Mouse (Mus musculus): ENCODE results near the gene C2. TPM values are rescaled to one million over a fixed set of nuclear protein-coding genes. Genes with fewer than 3 reads are reported as not detected.

The C2 gene
- polyA plus RNA-seq, 1 experiment, result 27.7 TPM

- DNase-seq, result no peak
- Histone ChIP-seq H3K4me1 (ENCODE audit: control insufficient read depth, insufficient read depth, low read length) (peaks cover 4% of the 10 kb centered on the region; the same call in 1 of the 2 replicates), H3K4me3 (replicated peaks; ENCODE audit: extremely low read depth, low read depth, low read length) (peak overlapping the region; percentile 67)
- TF ChIP-seq POLR2A (IDR thresholded peaks at IDR 0.05; ENCODE audit: borderline replicate concordance, extremely low read depth, low read depth, low read length), result no peak
- TF ChIP-seq CTCF (IDR thresholded peaks at IDR 0.05; ENCODE audit: insufficient read depth, low read length), result no peak
- 57% methylated on average over 8 of the region's 8 CpGs for WGBS
These were observed 34.2 kb upstream of the C2 start for GRCm38 (mm10) chr17:34932287-34932686.

GRCm38 (mm10) chr17:34931735-34932098 is 33.7 kb upstream of the C2 start:
- whole genome bisulfite sequencing, result 8% methylated on average over 14 of the region's 14 CpGs
- DNase-seq, result peak; percentile 37
- Histone ChIP-seq H3K4me3 (replicated peaks; ENCODE audit: extremely low read depth, low read depth, low read length) (peak overlapping the region; percentile 67), H3K4me1 (ENCODE audit: control insufficient read depth, insufficient read depth, low read length) (peaks cover 4% of the 10 kb centered on the region; the same call in 1 of the 2 replicates)
- TF ChIP-seq POLR2A (IDR thresholded peaks at IDR 0.05; ENCODE audit: borderline replicate concordance, extremely low read depth, low read depth, low read length) (no peak), CTCF (IDR thresholded peaks at IDR 0.05; ENCODE audit: insufficient read depth, low read length) (no peak)

GRCm38 (mm10) chr17:34931061-34931734 is 33.1 kb upstream of the C2 start, which contains the start of gene Neu1:
Gene Neu1, plus strand, starts transcription at chr17:34931253.
- under 1% methylated on average over 38 of the region's 38 CpGs for WGBS
- H3K4me3 ChIP-seq (replicated peaks; ENCODE audit: extremely low read depth, low read depth, low read length), result peak within 1 kb of the TSS; percentile 67
- peaks cover 4% of the 10 kb centered on the region; the same call in 1 of the 2 replicates for H3K4me1 ChIP-seq (ENCODE audit: control insufficient read depth, insufficient read depth, low read length)
- DNase-seq, result peak; percentile 98
- peak; percentile 58 for TF ChIP-seq CTCF (IDR thresholded peaks at IDR 0.05; ENCODE audit: insufficient read depth, low read length)
- TF ChIP-seq POLR2A (IDR thresholded peaks at IDR 0.05; ENCODE audit: borderline replicate concordance, extremely low read depth, low read depth, low read length), result peak; percentile 89; the same call in 1 of the 2 replicates

GRCm38 (mm10) chr17:34928841-34929240 is 30.8 kb upstream of the C2 start:
- WGBS, result 50% methylated on average over 4 of the region's 4 CpGs
- no peak for DNase-seq
- TF ChIP-seq POLR2A (IDR thresholded peaks at IDR 0.05; ENCODE audit: borderline replicate concordance, extremely low read depth, low read depth, low read length), result no peak
- no peak for TF ChIP-seq CTCF (IDR thresholded peaks at IDR 0.05; ENCODE audit: insufficient read depth, low read length)
- Histone ChIP-seq H3K4me3 (replicated peaks; ENCODE audit: extremely low read depth, low read depth, low read length) (no peak overlapping the region), H3K4me1 (ENCODE audit: control insufficient read depth, insufficient read depth, low read length) (peaks cover 4% of the 10 kb centered on the region; the same call in 1 of the 2 replicates)

GRCm38 (mm10) chr17:34927306-34928019 is 29.4 kb upstream of the C2 start:
- no peak for TF ChIP-seq POLR2A (IDR thresholded peaks at IDR 0.05; ENCODE audit: borderline replicate concordance, extremely low read depth, low read depth, low read length)
- TF ChIP-seq CTCF (IDR thresholded peaks at IDR 0.05; ENCODE audit: insufficient read depth, low read length), result no peak
- DNase-seq, result peak; percentile 17
- 69% methylated on average over 18 of the region's 18 CpGs for WGBS
- no peak overlapping the region for H3K4me3 ChIP-seq (replicated peaks; ENCODE audit: extremely low read depth, low read depth, low read length)
- peaks cover 4% of the 10 kb centered on the region; the same call in 1 of the 2 replicates for H3K4me1 ChIP-seq (ENCODE audit: control insufficient read depth, insufficient read depth, low read length)

GRCm38 (mm10) chr17:34924258-34924657 is 26.2 kb upstream of the C2 start:
- no peak for DNase-seq
- TF ChIP-seq CTCF (IDR thresholded peaks at IDR 0.05; ENCODE audit: insufficient read depth, low read length) (no peak), POLR2A (IDR thresholded peaks at IDR 0.05; ENCODE audit: borderline replicate concordance, extremely low read depth, low read depth, low read length) (no peak)
- Histone ChIP-seq H3K4me3 (replicated peaks; ENCODE audit: extremely low read depth, low read depth, low read length) (no peak overlapping the region), H3K4me1 (ENCODE audit: control insufficient read depth, insufficient read depth, low read length) (no peaks in the 10 kb centered on the region)
- WGBS, result 60% methylated on average over 5 of the region's 5 CpGs

GRCm38 (mm10) chr17:34922939-34923338 is 24.9 kb upstream of the C2 start:
- WGBS, result 52% methylated on average over 6 of the region's 6 CpGs
- H3K4me3 ChIP-seq (replicated peaks; ENCODE audit: extremely low read depth, low read depth, low read length), result no peak overlapping the region
- no peak for DNase-seq
- H3K4me1 ChIP-seq (ENCODE audit: control insufficient read depth, insufficient read depth, low read length), result no peaks in the 10 kb centered on the region
- TF ChIP-seq CTCF (IDR thresholded peaks at IDR 0.05; ENCODE audit: insufficient read depth, low read length) (no peak), POLR2A (IDR thresholded peaks at IDR 0.05; ENCODE audit: borderline replicate concordance, extremely low read depth, low read depth, low read length) (no peak)

GRCm38 (mm10) chr17:34917188-34917587 is 19.1 kb upstream of the C2 start:
- TF ChIP-seq CTCF (IDR thresholded peaks at IDR 0.05; ENCODE audit: insufficient read depth, low read length) (no peak), POLR2A (IDR thresholded peaks at IDR 0.05; ENCODE audit: borderline replicate concordance, extremely low read depth, low read depth, low read length) (no peak)
- DNase-seq, result no peak
- WGBS, result 70% methylated on average over 9 of the region's 9 CpGs
- Histone ChIP-seq H3K4me1 (ENCODE audit: control insufficient read depth, insufficient read depth, low read length) (no peaks in the 10 kb centered on the region), H3K4me3 (replicated peaks; ENCODE audit: extremely low read depth, low read depth, low read length) (no peak overlapping the region)

GRCm38 (mm10) chr17:34916316-34916715 is 18.3 kb upstream of the C2 start:
- TF ChIP-seq CTCF (IDR thresholded peaks at IDR 0.05; ENCODE audit: insufficient read depth, low read length) (no peak), POLR2A (IDR thresholded peaks at IDR 0.05; ENCODE audit: borderline replicate concordance, extremely low read depth, low read depth, low read length) (no peak)
- no peak overlapping the region for H3K4me3 ChIP-seq (replicated peaks; ENCODE audit: extremely low read depth, low read depth, low read length)
- no peak for DNase-seq
- WGBS, result 90% methylated on average over 5 of the region's 5 CpGs
- no peaks in the 10 kb centered on the region for H3K4me1 ChIP-seq (ENCODE audit: control insufficient read depth, insufficient read depth, low read length)

Data from lung, adult 2 months (tissue).